Mouse (Mus musculus): ENCODE results near the gene Bcas3.

Gene Bcas3

GRCm38 (mm10) chr11:85792534-85793215 lies 439.7 kb downstream of the Bcas3 start:
- no peak for DNase-seq (ENCODE audit: low spot score in 2 of 2)

DNA sequence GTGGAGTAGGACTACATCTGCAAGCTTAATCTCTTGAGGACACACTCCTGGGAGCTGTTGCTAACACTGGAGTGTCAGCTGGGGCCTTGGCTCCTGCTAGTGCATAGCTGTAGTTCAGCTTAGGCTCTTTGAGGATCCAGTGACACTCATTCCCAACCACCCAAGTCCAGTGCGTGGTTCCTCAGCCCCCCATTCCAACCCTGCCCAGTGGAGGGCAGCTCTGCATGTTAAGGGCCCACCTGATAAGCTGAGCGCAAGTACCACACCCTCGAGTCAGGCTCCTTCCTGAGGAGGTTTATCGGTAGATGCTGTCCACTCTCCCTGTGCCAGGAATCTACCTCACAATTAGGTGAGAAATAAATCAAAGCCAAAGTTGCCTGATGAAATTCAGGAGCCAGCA lies 446.5 kb downstream of the Bcas3 start:
- DNase-seq (ENCODE audit: low spot score in 2 of 2) = no peak

GRCm38 (mm10) chr11:85799856-85800255 lies 446.9 kb downstream of the Bcas3 start:
- DNase-seq (ENCODE audit: low spot score in 2 of 2) = no peak

DNA sequence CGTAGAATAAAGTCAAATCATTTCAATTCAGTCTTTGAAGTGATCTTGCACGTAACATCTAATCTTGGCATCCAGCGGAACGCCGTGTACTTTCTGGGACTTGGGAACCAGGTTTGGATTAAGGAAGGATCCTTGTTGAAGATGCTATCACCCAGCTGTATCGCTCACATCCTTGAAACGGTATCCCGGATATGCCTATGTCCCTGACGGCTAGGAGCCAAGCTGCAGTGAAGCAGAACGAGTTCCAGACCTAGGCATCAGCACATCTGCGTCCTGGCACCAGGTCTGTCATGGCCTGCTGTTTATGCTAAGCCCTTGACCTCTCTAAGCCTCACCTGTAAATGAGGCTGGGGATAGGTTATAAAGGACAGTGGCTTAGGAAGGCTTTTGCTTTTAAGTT lies 447.4 kb downstream of the Bcas3 start:
- DNase-seq (ENCODE audit: low spot score in 2 of 2) = no peak

GRCm38 (mm10) chr11:85804048-85804447 lies 451.1 kb downstream of the Bcas3 start:
- DNase-seq (ENCODE audit: low spot score in 2 of 2) = no peak

GRCm38 (mm10) chr11:85805779-85806178 lies 452.8 kb downstream of the Bcas3 start:
- DNase-seq (ENCODE audit: low spot score in 2 of 2) = no peak

DNA sequence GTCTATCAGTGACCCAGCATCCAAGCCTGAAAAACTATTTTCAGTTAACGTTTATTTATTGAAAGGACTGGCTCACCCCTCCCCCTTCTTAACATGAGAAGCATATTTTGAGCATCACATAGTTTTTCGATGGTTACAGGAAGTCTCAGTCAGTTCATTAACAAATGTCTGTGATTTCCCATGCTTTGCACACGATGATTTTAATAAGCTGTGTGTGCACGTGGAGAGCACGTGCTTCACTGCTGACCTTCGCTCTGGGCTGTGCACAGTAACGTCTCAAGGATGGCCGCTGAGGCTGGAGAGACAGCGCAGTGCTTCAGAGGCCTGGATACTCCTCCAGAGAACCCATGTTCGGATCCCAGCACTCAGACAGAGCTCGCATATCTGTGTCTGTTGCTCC lies 454.4 kb downstream of the Bcas3 start:
- DNase-seq (ENCODE audit: low spot score in 2 of 2) = no peak

- no peak for DNase-seq (ENCODE audit: low spot score in 2 of 2)
Measured at GRCm38 (mm10) chr11:85811229-85811628, 458.3 kb downstream of the Bcas3 start.

- no peak for DNase-seq (ENCODE audit: low spot score in 2 of 2)
Measured at GRCm38 (mm10) chr11:85811676-85812075, 458.7 kb downstream of the Bcas3 start.

GRCm38 (mm10) chr11:85812201-85812966 lies 459.4 kb downstream of the Bcas3 start:
- DNase-seq (ENCODE audit: low spot score in 2 of 2) = no peak

- no peak for DNase-seq (ENCODE audit: low spot score in 2 of 2)
Measured at GRCm38 (mm10) chr11:85814678-85815077, 461.7 kb downstream of the Bcas3 start.

DNA sequence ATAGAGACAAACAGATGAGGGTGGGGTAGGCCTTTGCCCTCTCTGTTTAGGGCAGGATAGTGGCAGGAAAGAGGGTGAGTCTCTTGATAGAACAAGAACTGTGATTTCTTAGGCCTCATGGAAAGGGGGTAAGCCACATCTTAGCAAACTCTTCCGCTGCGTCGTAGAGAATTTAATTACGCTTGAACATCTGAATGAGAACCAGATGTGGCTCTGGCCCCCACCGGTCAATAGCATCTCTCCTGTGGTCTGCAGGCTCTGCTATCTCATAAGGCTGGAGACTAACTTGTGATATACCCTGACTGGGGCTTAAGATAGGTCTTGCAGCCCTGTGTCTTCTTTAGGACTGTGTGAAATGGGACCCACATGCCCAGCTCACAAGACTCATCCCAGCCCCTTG lies 463.5 kb downstream of the Bcas3 start:
- DNase-seq (ENCODE audit: low spot score in 2 of 2) = no peak

GRCm38 (mm10) chr11:85818401-85818800 lies 465.4 kb downstream of the Bcas3 start:
- no peak for DNase-seq (ENCODE audit: low spot score in 2 of 2)

DNA sequence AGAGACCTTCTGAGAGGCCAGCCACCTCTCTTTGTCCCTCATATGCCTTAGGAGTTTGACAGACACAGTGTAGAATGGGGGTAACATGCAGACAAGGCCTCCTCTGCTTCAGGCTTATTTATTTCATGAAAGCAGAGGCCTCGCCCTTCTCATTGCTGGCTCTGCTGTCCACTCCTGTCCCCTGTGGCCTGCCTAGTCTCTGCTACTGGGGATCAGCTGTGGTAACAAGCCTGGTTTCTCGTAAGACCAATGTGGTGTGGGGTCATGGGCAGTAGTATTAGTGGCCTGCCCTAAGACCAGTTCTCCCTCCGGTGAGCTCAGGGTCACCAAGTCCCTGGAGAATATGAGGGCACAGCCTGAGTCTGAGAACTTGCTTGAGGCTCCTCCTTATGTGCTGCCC lies 468.0 kb downstream of the Bcas3 start:
- no peak for DNase-seq (ENCODE audit: low spot score in 2 of 2)

DNA sequence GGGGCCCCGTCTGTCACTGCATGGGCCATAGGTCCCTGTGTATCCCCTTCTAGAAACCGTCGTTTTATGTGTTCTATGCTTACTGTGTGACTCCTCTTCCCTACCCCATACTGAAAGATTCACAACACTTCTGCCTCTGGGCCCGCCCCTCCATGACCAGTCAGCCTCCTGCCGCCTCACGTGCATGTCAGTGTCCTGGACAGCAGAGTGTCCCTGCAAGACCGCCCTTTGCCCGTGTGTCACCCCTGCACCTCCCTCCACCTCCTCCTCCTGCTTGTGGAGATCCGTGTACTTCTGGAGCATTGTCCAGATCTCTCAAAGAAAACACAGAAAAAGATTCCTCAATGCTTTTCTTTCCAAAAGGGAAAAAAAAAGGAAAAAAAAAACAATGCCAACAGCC lies 468.7 kb downstream of the Bcas3 start:
- DNase-seq (ENCODE audit: low spot score in 2 of 2) = no peak

DNA sequence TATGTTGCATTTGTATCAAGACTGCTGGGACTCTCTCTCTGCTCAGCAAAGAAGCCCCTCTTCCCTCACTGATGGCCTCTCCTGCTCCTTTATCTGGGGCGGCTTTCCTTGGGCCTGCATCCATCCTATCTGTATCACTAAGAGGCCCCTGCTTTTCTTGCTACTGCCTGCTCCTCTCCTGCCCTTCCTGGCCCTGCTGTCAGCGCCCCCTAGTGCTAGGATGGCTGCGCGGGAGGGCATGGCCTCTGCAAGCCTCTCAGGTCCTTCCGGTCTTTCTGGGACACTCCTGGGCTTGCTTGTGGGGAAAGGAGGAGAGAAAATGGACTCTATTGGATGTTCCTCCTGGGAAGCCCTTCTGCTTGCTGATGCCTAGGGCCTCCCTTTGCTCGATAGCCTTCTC lies 470.2 kb downstream of the Bcas3 start:
- peak in 1 of 2 experiments; percentile 66 for DNase-seq (ENCODE audit: low spot score in 2 of 2)

DNA sequence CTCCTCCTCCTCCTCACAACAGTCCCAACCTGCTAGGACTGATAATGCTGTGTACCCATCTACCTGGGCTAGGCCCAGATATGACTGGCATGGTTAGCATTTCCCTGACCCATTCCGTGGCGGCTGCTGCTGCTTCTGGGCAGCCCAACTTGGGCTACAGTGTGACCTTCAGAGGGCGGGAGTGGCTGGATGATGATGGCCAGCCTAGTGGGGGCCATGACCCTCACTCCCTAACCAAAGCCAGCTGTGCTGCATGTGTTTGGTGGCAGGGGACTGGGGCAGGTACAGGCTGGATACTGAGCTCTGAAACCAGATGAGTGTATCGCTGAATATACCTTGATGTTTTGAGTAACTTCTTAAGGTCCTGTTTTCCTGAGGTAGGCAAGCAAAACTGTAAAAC lies 470.8 kb downstream of the Bcas3 start:
- no peak for DNase-seq (ENCODE audit: low spot score in 2 of 2)

GRCm38 (mm10) chr11:85825031-85825430 lies 472.1 kb downstream of the Bcas3 start:
- DNase-seq (ENCODE audit: low spot score in 2 of 2) = no peak

- DNase-seq (ENCODE audit: low spot score in 2 of 2) = no peak
Measured at GRCm38 (mm10) chr11:85825823-85826222, 472.9 kb downstream of the Bcas3 start.

- no peak for DNase-seq (ENCODE audit: low spot score in 2 of 2)
Measured at GRCm38 (mm10) chr11:85827342-85827741, 474.4 kb downstream of the Bcas3 start.

DNA sequence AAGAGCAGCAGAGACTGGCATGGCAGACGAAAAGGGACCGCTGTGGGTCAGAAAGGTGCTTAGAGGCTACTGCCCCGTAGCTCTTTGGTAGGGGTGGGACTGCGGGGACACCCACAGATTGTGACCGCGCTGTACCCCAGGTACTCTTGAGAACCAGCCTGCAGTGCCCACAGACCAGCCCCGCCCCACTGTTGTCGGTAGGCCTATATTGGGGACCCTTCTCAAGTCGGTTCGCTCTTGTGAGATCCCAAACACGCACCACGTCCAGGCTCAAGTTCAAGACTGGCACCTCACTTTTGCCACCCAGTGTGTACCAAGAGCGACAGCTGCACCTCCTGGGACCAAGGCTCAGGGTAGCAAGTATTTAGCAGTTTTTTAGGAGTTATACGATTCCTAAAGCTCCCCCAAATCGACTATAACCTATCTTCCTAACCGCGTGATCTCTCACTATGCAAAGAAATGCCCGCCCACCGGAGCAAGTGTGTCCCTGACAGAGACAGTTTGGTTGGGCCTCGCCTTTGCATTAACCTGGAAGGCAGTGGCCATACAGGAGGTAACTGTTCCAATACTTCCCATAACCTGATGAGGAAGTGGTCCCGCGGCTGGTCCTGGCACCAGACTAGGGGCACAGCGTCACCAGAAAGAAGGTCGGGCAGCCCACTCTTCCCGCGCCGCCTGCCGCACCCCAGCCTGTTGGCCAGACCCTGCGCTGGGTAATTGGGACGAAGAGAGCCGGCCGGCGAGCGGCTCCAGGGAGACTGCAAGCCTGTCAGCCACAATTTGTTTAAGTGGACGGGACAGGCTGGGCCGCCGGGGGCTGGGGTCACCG lies 475.9 kb downstream of the Bcas3 start:
- DNase-seq (ENCODE audit: low spot score in 2 of 2) = no peak

Data from frontal cortex, postnatal 36 days (tissue).